Mouse (Mus musculus): ENCODE data around the gene Mthfd1l. TPM values are rescaled to one million over a fixed set of nuclear protein-coding genes. Genes with fewer than 3 reads are reported as not detected.
"Not testable (repeated sequence)": the region's sequence is repeated elsewhere in the genome, so short reads cannot be mapped to it uniquely, and the experiment has no call there.

Gene Mthfd1l
- polyA plus RNA-seq, 1 experiment from 2014 or later, result 16.9 TPM

DNA sequence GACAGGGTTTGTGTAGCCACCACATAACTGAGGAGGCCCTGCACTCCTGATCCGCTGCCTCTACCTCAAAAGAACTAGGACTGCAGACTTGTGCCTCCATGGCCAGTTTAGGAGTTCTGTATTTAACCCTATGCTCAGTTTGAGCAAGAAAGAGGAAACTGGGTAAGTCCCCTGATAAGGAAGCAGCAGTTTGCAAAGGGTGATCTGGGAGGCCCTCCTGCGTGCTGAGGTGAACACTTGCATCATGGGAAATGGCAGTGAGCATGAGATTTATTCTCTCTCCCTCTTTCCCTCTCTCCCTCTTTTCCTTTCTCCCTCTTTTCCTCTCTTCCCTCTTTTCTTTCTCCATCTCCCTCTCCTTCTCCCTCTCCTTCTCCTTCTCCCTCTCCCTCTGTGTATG lies 209.5 kb downstream of the Mthfd1l start:
- Histone ChIP-seq H3K4me1 (replicated peaks) (peaks cover 18% of the 10 kb centered on the region), H3K9me3 (replicated peaks) (no peaks in the 10 kb centered on the region), H3K27me3 (replicated peaks) (no peaks in the 10 kb centered on the region), H3K4me2 (no peak overlapping the region), H3K27ac (ENCODE audit: poor library complexity, severe bottlenecking) (peak overlapping the region; percentile 55; the same call in 1 of the 2 replicates), H3K9ac (no peak overlapping the region), H3K4me3 (no peak overlapping the region), H3K36me3 (no peaks in the 10 kb centered on the region)
- WGBS, result 60% methylated on average over 2 of the region's 2 CpGs
- no peak for ATAC-seq (ENCODE audit: insufficient number of reproducible peaks, low FRiP score)

DNA sequence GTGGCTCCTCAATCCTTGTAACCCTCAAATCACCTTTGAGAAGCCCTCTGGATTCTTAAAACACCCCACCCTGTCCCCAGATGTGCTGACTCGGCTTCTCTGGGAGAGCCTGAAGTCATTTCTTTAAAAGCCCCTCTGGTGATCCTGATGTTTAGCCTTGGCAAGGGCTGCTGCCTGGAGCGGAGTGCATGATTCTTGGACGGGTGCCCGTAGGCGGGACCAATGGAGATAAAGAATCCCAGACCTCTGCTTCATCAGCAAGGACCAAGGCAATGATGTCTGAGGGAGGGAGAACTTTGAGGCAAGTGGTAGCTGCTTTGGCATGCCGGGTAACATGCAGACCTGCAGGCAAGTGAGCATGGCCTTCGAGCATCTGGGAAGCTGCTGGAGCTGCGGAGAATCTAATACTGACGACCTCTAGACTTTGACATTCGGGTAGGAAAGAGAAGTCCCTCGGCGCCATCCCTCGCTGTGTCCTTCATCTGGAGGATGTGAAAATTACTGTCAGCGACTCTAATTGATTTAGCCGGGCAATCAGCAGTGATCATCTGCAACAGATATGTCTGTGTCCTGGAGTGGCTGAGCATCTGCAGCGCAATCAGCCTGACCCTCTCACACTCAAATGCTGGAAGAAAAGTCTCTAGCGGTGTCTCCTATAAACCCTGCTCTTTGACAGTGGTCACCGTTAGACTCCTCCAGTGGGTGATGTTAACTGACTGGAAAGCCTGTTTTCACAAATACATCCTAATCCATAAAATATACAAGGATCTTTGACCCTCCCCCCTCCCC lies 215.9 kb downstream of the Mthfd1l start:
- H3K4me1 ChIP-seq (replicated peaks), result peaks cover 18% of the 10 kb centered on the region
- no peak overlapping the region for H3K4me3 ChIP-seq
- H3K9ac ChIP-seq, result no peak overlapping the region
- no peak overlapping the region for H3K4me2 ChIP-seq
- no peaks in the 10 kb centered on the region for H3K36me3 ChIP-seq
- H3K9me3 ChIP-seq (replicated peaks), result no peaks in the 10 kb centered on the region
- H3K27ac ChIP-seq (ENCODE audit: poor library complexity, severe bottlenecking), result no peak overlapping the region
- peak; percentile 61; the same call in 1 of the 2 replicates for ATAC-seq (ENCODE audit: insufficient number of reproducible peaks, low FRiP score)
- no peaks in the 10 kb centered on the region; the same call in 1 of the 2 replicates for H3K27me3 ChIP-seq (replicated peaks)
- WGBS, result 65% methylated on average over 18 of the region's 18 CpGs

DNA sequence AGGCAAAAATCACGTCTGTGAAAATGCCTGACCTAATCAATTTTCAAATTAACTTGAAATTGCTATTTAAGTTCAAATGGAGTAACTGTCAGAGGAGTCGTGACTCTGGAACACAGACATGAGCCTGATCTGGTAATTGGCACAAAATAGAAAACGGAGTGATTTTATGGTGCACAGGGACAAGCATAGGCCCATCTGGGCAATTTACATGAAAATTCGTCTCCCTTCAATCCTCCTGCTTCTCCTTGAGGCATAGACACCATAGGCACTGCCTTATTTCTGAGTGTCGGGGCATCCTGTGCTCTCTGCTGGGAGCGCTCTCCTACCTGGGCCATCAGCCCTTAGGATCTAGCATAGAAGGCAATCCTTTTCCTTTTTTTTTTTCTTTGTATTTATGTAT lies 216.5 kb downstream of the Mthfd1l start:
- no peak overlapping the region for H3K4me3 ChIP-seq
- no peak for ATAC-seq (ENCODE audit: insufficient number of reproducible peaks, low FRiP score)
- H3K4me2 ChIP-seq, result no peak overlapping the region
- H3K4me1 ChIP-seq (replicated peaks), result peaks cover 18% of the 10 kb centered on the region
- no peaks in the 10 kb centered on the region for H3K9me3 ChIP-seq (replicated peaks)
- no peak overlapping the region for H3K27ac ChIP-seq (ENCODE audit: poor library complexity, severe bottlenecking)
- no peak overlapping the region for H3K9ac ChIP-seq
- no peaks in the 10 kb centered on the region for H3K36me3 ChIP-seq
- WGBS, result 83% methylated on average over 6 of the region's 6 CpGs
- no peaks in the 10 kb centered on the region; the same call in 1 of the 2 replicates for H3K27me3 ChIP-seq (replicated peaks)

DNA sequence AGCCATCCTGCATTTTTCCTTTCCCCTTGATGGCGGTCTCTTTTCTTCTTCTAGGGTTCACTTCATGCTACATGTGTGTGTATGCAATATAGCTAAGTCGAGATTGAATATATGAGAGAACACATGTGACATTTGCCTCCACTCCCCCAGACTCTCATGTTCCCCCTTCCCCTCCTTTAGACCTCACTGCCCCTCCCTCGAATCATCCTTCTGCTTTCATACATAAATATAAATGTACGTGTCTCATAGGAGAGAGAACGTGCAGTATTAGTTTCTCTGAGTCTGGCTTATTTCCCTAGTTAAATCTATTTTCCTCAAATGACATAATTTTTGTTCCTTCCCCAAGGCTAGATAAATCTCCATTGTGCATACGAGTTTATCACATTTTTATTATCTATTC lies 226.1 kb downstream of the Mthfd1l start:
- H3K4me3 ChIP-seq, result no peak overlapping the region
- no peak overlapping the region for H3K9ac ChIP-seq
- 72% methylated on average over 6 of the region's 6 CpGs for WGBS
- no peak overlapping the region for H3K4me2 ChIP-seq
- no peaks in the 10 kb centered on the region for H3K9me3 ChIP-seq (replicated peaks)
- no peak overlapping the region for H3K27ac ChIP-seq (ENCODE audit: poor library complexity, severe bottlenecking)
- no peak for ATAC-seq (ENCODE audit: insufficient number of reproducible peaks, low FRiP score)
- no peaks in the 10 kb centered on the region for H3K36me3 ChIP-seq
- H3K4me1 ChIP-seq (replicated peaks), result no peaks in the 10 kb centered on the region
- H3K27me3 ChIP-seq (replicated peaks), result no peaks in the 10 kb centered on the region

DNA sequence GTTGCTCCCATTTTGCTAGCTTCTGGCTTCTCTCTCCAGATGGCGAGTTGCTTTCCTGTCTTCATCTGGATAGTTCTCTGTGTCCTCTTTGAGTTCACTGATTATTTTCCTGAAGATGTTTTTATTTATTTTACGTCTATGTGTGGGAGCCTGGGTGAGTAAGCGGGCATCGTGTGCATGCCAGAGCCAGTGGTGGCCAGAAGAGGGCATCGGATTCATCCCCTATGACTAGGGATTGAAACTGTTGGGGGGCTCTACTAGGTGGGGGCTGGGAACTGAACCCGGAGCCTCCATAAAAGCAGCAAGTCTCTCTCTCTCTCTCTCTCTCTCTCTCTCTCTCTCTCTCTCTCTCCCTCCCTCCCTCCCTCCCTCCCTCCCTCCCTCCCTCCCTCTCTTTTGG lies 227.0 kb downstream of the Mthfd1l start:
- Histone ChIP-seq H3K4me3 (no peak overlapping the region), H3K4me2 (no peak overlapping the region), H3K36me3 (no peaks in the 10 kb centered on the region), H3K9ac (no peak overlapping the region), H3K27me3 (replicated peaks) (no peaks in the 10 kb centered on the region), H3K27ac (ENCODE audit: poor library complexity, severe bottlenecking) (no peak overlapping the region), H3K9me3 (replicated peaks) (no peaks in the 10 kb centered on the region), H3K4me1 (replicated peaks) (no peaks in the 10 kb centered on the region)
- ATAC-seq (ENCODE audit: insufficient number of reproducible peaks, low FRiP score), result no peak
- 79% methylated on average over 6 of the region's 6 CpGs for WGBS

DNA sequence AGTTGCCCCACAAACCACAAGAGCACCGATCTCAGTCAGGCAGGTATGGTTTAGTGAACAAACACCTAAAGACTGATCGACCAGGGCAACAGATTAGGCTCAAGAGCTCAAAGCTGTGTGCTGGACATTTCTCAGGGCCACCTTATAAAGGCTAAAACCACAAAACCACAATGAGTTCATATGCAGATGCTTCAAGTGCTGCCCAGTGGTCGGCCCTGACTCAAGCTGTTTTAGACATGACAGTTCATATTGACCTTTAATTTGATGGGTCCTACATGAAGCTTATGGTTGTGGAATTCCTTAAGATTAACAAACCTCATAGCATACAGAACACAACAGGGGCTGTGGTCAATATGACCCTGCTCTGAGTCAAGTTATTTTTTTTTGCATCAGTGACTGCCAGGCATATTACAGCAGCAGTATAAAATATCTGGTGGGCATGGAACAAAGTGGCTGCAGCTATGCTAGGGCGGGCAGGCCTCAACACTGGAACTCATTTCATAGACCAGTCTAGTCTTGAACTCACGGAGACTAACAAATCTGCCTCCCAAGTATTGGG lies 227.7 kb downstream of the Mthfd1l start:
- no peaks in the 10 kb centered on the region for H3K4me1 ChIP-seq (replicated peaks)
- no peaks in the 10 kb centered on the region for H3K27me3 ChIP-seq (replicated peaks)
- H3K9me3 ChIP-seq (replicated peaks), result no peaks in the 10 kb centered on the region
- no peak overlapping the region for H3K4me3 ChIP-seq
- H3K4me2 ChIP-seq, result no peak overlapping the region
- ATAC-seq (ENCODE audit: insufficient number of reproducible peaks, low FRiP score), result no peak
- WGBS, result 81% methylated on average over 5 of the region's 5 CpGs
- no peak overlapping the region for H3K9ac ChIP-seq
- no peak overlapping the region for H3K27ac ChIP-seq (ENCODE audit: poor library complexity, severe bottlenecking)
- no peaks in the 10 kb centered on the region for H3K36me3 ChIP-seq

DNA sequence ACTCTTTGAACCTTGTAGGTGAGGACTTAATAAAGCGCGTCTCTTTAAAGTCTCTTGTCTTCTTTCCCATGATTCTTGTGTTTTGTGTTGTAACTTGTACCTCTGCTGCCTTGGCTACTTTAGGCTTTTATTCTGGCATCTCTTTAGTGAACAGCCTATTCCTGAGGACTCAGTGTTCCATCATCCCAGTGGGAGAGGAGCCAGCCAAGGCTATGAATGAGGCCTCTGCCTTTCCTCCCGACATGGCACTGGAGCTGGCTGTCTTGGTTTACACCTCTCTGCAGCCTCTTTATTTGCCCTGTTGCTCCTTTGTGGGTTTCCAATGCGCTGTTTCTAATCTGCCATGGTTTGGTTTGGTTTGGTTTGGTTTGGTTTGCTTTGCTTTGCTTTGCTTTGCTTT lies 228.2 kb downstream of the Mthfd1l start:
- no peak for ATAC-seq (ENCODE audit: insufficient number of reproducible peaks, low FRiP score)
- no peaks in the 10 kb centered on the region for H3K4me1 ChIP-seq (replicated peaks)
- no peak overlapping the region for H3K4me2 ChIP-seq
- 83% methylated on average over 4 of the region's 4 CpGs for WGBS
- H3K27me3 ChIP-seq (replicated peaks), result no peaks in the 10 kb centered on the region
- H3K27ac ChIP-seq (ENCODE audit: poor library complexity, severe bottlenecking), result no peak overlapping the region
- no peak overlapping the region for H3K4me3 ChIP-seq
- no peaks in the 10 kb centered on the region for H3K36me3 ChIP-seq
- H3K9ac ChIP-seq, result no peak overlapping the region
- H3K9me3 ChIP-seq (replicated peaks), result no peaks in the 10 kb centered on the region

DNA sequence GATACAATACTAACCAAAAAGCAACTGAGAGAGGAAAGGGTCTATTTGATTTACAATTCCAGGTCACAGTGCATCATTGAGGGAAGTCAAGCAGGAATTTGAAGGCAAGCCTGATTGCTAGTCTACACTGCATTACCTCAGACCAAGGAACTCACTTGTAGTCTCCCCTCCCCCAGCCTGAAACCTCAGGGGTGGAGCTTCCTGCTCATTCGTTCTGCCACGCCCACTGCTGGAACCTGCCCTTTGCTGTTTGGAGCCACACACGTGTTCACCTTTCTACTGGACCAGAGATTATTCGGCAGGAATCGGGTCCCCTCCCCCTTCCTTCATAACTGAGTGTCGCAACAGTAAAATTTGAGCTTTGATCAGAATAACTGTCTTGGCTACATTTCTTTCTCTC lies 230.7 kb downstream of the Mthfd1l start:
- H3K27ac ChIP-seq (ENCODE audit: poor library complexity, severe bottlenecking); ATAC-seq (ENCODE audit: insufficient number of reproducible peaks, low FRiP score); H3K27me3 ChIP-seq (replicated peaks); H3K9ac ChIP-seq; H3K4me1 ChIP-seq (replicated peaks); H3K36me3 ChIP-seq; H3K4me3 ChIP-seq; H3K9me3 ChIP-seq (replicated peaks); H3K4me2 ChIP-seq: not testable (repeated sequence)
- WGBS, result 43% methylated on average over 6 of the region's 6 CpGs

DNA sequence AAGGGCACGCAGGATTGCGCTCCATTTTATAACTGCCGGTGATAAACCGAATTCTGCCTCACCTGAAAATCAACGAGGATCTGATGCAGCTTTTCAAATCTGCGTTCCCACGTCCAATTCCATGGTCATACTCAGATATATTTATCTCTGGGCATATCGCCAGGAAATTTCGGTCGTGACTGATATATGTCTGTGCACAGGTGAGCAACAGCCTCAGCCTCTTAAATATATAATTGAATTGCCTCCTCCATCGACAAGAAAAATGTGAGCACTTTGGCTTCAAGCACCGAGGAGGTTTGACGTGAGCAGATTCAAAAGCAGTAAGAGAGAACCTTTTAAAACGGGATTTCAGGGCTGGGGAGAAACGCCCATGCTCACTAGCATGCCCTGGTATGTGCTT lies 236.1 kb downstream of the Mthfd1l start:
- H3K36me3 ChIP-seq, result no peaks in the 10 kb centered on the region
- no peak overlapping the region for H3K9ac ChIP-seq
- 0 out of 2 replicates have a peak, but pooled peaks cover 3% of the 10 kb centered on the region for H3K27me3 ChIP-seq (replicated peaks)
- H3K27ac ChIP-seq (ENCODE audit: poor library complexity, severe bottlenecking), result no peak overlapping the region
- H3K4me2 ChIP-seq, result no peak overlapping the region
- WGBS, result 84% methylated on average over 15 of the region's 15 CpGs
- peaks cover 8% of the 10 kb centered on the region; the same call in 1 of the 2 replicates for H3K4me1 ChIP-seq (replicated peaks)
- H3K4me3 ChIP-seq, result no peak overlapping the region
- H3K9me3 ChIP-seq (replicated peaks), result peaks cover 6% of the 10 kb centered on the region; the same call in 1 of the 2 replicates
- ATAC-seq (ENCODE audit: insufficient number of reproducible peaks, low FRiP score), result no peak

DNA sequence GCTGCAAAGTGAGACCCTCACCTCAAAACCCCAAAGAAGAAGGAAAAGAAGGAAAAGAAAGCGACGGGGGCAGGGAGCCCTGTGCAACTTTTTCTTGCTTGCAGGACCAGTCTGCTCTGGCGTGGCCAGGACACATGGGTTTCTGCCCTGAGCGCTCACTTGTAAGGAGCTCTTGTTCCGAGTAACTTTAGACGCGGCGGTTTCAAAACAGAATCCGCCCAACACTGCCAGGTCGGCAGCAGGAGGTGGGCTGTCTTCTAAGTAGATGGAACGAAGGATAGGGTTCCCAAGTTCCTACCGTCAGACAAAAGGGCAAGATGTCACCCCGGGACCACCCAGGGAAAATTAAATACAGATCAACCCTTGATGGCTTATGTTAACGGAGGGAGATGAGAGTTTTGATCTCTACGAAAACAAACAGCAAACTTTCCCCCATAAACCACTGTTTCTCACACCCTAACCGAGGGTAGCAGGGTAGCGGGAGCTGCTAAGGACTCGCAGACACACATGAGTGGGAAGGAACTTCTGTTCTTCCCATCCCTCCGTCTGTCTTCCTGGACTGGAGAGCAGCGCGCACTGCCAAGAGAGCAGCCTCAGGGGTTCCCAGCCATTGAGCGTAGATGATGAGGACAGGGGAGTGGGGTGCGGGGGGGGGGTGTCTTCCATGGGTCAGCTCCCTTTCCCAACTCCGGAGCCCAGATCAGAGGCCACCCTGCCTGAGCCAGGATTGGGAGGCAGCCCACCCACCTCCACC lies 237.6 kb downstream of the Mthfd1l start:
- H3K9me3 ChIP-seq (replicated peaks), result peaks cover 6% of the 10 kb centered on the region; the same call in 1 of the 2 replicates
- no peaks in the 10 kb centered on the region for H3K36me3 ChIP-seq
- ATAC-seq (ENCODE audit: insufficient number of reproducible peaks, low FRiP score), result no peak
- H3K4me1 ChIP-seq (replicated peaks), result peaks cover 8% of the 10 kb centered on the region; the same call in 1 of the 2 replicates
- H3K4me2 ChIP-seq, result peak overlapping the region; percentile 71
- 24% methylated on average over 24 of the region's 24 CpGs for WGBS
- no peak overlapping the region for H3K27ac ChIP-seq (ENCODE audit: poor library complexity, severe bottlenecking)
- 0 out of 2 replicates have a peak, but pooled peaks cover 3% of the 10 kb centered on the region for H3K27me3 ChIP-seq (replicated peaks)
- peak overlapping the region; percentile 63 for H3K9ac ChIP-seq
- peak overlapping the region; percentile 30 for H3K4me3 ChIP-seq

DNA sequence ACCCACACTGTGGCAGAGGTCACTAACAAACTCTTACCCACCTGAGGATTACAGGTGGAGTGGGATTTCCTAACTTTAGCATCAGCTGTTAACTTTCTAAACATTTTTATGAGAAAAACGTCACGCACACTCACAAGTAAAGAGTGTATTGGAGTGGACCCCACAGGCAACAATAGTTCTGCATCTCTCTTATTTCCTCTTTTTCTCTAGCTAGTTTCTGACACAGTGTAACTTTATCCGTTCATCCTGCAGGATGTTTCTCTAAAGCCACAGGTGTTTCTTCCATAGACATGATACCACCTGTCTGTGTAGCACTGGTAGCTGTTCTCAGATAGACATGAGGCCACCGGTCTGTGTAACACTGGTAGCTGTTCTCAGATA lies 238.1 kb downstream of the Mthfd1l start:
- H3K27me3 ChIP-seq (replicated peaks), result 0 out of 2 replicates have a peak, but pooled peaks cover 3% of the 10 kb centered on the region
- ATAC-seq (ENCODE audit: insufficient number of reproducible peaks, low FRiP score), result no peak

More for the DNA sequence above, 238.1 kb downstream of the Mthfd1l start:
- Histone ChIP-seq H3K9ac (no peak overlapping the region), H3K4me2 (peak overlapping the region; percentile 71; the same call in 1 of the 2 replicates), H3K36me3 (no peaks in the 10 kb centered on the region), H3K9me3 (replicated peaks) (peaks cover 6% of the 10 kb centered on the region; the same call in 1 of the 2 replicates), H3K27ac (ENCODE audit: poor library complexity, severe bottlenecking) (no peak overlapping the region), H3K4me1 (replicated peaks) (peaks cover 8% of the 10 kb centered on the region; the same call in 1 of the 2 replicates), H3K4me3 (no peak overlapping the region)
- 81% methylated on average over 4 of the region's 4 CpGs for WGBS

Data from heart, embryonic 12.5 days (tissue).